Mouse (Mus musculus): Measurements from ENCODE around the gene Edem1.
A peak's percentile ranks its signal among the peaks of the same experiment; 100 is the strongest.
"Not testable (repeated sequence)": the region's sequence is repeated elsewhere in the genome, so short reads cannot be mapped to it uniquely, and the experiment has no call there.

The Edem1 gene

GRCm38 (mm10) chr6:108829386-108830370, 1.2 kb downstream of the Edem1 start:
- peak; percentile 26 to 29 for DNase-seq

GRCm38 (mm10) chr6:108832170-108832569, 3.7 kb downstream of the Edem1 start:
- DNase-seq = no peak

- DNase-seq = no peak
Measured at GRCm38 (mm10) chr6:108832989-108833388, 4.5 kb downstream of the Edem1 start.

DNA sequence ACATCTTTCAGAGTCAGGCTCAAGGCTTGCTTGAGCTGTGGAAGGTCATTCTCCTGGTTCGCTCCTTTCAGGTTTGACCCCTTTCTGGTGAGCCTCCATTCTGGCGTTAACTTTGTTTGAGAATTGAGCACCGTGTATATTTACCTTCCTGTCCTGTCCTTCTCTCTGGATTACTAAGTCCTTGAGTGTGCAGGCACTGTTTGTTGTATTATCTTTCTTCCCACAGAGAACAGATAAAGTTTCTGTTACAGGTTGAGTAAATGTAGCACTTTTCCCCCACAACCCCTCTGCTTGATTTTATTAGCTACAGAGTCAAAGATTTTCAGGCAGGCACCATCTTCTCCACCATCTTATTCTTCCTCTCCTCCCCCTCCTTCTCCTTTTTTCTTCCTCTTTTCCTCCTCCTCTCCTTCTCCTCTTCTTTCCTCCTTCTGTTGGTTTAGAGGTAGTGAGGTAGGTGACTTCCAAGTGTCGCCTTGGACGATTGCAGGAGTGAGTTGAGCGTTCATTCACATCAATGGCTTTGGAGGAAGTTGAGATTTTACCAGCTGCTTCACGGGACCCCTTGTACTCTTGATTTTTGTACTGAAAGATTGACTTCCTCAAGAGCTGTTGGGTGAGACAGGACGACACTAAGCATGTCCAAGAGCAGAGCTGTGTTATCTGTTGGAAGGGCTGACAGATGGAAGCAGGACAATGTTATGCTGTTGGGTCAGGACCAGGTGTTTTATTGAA, 5.7 kb downstream of the Edem1 start:
- no peak for DNase-seq

- no peak for DNase-seq
Measured at GRCm38 (mm10) chr6:108835765-108836691, 7.6 kb downstream of the Edem1 start.

DNA sequence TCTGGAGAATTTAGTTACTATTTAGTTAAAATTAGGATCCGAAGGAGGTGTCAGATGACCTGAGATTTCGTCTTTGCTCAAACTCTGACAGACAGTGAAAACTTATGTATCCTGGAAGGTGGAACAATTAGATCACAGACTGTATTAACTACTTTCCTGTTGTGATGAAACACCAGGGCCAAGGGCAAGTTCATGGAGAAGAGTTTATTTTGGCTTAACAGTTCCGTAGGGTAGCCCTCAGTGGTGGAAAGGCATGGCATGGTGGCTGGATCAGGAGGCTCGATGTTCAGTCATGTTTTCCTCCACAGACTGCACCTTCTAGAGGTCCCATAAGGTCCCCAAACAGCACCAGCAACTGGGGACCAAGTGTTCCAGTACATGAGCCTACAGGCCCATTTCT, 8.6 kb downstream of the Edem1 start:
- no peak for DNase-seq

DNA sequence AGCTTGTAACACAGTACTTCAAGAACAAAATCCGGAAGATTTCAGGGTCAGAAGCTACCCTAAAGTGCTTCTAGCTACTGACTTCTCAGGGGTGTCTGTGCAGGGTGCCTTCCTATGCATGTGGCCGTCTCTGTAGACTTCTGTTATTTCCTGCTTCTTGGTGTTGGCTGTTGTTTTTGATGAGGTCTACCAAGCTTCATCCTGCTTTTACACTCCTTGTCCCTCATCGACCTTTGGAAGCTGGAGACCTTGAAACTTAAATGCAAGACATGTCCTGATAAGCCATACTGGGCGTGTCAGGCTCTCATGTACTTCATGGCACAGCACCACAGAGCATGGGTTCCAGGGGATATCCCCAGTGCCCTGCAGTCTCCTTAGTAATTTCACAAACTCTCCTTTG, 9.5 kb downstream of the Edem1 start:
- no peak for DNase-seq

- no peak for DNase-seq
Measured at GRCm38 (mm10) chr6:108839432-108839831, 11.0 kb downstream of the Edem1 start.

GRCm38 (mm10) chr6:108840861-108841640, 12.6 kb downstream of the Edem1 start:
- no peak for DNase-seq

DNA sequence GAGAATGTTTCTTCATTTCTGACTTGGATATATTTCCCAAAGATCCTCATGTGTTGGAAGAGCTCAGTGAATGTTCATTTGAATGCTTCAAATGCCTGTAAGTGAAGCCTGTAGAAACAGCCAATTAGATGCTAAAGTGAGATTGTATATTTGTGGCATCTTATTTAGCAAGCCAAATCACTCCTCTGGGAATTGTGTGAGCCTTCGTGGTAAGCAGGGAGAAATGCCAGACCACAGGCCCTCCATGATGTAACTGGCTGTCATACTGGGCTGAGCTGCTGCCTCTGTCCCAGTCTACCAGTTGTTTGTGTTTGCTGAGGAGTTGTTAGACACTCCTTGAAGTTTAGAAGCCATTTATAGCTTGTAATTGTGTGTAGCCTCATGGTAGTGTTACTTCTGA, 15.2 kb downstream of the Edem1 start:
- no peak for DNase-seq

- DNase-seq = no peak
Measured at GRCm38 (mm10) chr6:108844093-108844492, 15.7 kb downstream of the Edem1 start.

DNA sequence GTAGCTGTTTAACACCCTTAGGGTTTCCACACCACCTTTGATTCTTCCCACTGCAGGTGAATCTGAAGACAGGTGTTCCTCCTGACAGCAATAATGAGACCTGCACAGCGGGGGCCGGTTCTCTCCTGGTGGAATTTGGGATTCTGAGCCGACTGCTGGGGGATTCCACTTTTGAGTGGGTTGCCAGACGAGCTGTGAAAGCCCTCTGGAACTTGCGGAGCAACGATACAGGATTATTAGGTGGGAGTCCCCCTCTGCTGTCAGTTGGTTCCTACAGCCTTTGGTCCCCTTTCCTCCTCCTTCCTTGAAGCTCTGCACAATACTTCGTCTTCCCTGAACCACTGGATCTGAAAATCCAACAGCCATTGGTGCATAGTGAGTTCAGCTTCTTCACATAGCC, 16.3 kb downstream of the Edem1 start:
- no peak for DNase-seq

DNA sequence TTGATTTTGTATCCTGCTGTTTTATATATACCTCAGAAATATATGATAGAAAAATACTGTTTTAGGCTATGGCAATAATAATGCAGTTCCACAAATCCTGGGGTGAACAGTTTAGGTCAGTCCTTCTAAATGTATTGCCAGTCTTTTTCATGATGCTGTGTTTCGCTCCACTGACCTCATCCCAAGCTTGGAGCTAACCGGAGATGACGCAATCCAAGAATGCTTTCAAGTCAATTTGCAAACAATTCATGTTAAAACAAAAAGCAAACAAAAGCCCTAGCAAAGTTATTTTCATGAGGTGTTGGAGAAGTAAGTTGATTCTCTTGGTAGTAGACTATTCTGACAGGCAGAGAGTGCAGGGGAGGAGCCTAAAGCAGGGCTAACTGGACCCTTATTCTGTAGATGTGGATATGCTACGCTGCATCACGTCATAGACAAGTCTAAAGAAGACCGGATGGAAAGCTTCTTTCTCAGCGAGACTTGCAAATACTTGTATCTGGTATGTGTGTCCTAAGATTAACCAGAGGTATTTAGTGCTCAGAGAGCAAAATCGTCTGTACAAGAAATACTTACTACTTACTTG, 23.7 kb downstream of the Edem1 start:
- no peak for DNase-seq

- DNase-seq = peak; percentile 40 to 60
Measured at GRCm38 (mm10) chr6:108852986-108853385, 24.5 kb downstream of the Edem1 start.

DNA sequence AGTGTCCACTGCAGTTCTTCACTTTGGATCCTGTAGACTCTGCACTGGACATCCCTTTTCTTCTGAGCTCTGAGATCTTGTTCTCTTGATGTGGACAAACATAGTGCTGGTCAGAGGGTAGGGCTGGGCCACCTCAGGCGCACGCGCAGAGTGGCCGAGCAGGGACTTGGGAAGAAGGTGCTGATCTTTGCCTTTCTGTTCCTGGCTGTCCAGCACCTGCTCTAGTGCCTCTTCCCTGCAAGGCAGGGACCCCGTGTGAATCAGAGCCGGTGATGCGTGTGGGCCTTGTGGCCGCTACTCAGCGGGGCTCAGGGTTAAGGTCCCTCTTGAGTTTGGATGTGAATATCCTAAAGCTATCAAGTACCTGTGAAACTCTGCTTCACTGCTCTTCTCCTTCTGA, 30.1 kb downstream of the Edem1 start:
- DNase-seq = no peak

DNA sequence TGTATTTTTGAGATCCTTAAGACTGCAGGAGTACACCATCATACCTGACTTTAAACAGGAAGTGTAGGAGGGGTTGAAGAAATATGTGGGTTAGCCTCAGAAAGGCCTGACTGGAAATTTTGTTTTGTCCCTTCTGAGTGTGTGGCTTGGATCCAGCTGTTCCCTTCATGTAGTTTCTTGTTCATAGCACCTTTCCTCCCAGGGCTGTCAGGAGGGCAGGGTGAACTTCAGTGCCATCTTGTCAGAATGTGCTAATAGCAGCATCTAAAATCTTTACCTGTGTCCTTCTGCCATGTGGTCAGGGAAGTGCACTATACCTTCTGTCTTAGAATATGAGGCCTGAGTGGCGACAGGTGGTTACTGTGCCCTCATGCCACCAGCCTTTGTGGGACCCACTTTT, 32.8 kb downstream of the Edem1 start:
- DNase-seq = no peak

DNA sequence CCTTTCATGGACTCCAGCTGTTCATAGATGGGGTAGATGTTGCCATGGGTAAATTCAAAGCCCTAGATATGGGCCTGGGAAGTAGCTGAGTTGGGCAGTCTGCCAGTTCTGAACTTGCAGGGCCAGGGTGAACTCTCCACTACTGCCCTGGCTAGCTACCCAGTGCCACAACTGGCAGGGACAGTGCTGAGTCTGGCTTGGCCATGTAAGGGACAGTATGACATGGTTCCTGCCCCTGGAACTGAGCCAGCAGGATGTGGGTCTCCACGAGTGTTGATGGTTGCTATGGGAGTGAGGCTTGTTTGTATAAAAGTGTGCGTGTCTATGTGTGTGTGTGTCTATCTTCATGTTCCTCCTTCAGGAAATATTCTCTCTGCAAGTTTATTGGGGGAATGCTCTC, 34.1 kb downstream of the Edem1 start:
- peak in 1 of 2 experiments; percentile 19 for DNase-seq

DNA sequence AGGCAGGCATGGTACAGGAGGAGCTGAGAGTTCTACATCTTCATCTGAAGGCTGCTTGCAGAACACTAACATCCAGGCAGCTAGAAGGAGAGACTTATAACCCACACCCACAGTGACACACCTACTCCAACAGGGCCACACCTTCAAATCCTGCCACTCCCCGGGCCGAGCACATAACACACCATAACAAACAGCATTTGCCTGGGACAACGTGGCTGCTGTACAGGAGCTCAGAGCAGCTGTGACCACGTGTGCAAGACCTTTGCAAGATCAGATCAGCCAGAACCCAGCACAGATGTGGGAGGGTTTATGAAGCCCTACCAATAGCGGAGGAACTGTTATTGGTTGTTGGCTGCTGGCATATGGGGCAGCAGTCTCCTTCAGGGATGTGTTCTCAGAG, 37.9 kb downstream of the Edem1 start:
- no peak for DNase-seq

DNA sequence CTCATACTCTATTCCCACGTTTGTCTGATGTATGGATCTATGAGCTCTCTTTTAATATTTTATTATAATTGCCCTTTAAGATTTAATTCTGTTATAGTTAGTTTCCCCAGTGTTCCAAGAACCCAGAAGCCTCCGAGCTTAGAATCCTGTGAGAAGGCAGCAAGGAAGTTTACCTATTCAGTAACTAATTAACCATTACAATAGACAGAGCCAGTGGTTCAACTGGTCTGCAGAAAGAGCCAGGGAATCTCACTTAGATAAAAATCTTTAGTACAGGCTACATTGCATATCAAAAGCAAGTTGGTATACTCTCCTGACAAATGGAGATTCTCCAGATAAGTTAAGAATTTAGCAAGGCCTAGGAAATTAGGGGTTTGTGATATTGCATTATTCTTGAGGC, 40.6 kb downstream of the Edem1 start:
- not testable (repeated sequence) for DNase-seq

- no peak for DNase-seq
Measured at GRCm38 (mm10) chr6:108870421-108870820, 42.0 kb downstream of the Edem1 start.

DNA sequence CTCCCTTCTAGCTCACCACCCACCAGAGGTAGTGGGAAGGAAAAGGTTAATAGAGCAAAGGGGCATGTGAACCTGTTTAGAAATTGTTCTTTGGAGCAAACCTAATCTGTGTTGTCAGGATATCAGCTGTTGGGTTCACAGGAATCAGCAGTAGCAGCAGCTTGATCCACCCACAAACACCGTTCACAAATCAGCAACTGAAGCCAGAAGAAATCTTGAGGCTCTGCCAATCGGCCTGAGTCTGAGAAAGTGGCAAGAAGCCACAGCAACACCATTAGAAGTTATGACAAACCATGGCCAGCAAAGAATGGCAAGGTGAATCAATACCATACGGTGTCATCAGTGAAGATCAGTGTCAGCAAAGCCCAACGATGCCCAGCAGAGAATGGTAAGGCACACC, 42.8 kb downstream of the Edem1 start:
- DNase-seq = no peak

- DNase-seq = no peak
Measured at GRCm38 (mm10) chr6:108875344-108875743, 46.9 kb downstream of the Edem1 start.

All from cerebellum, postnatal 25 days (tissue).